Mouse (Mus musculus): ENCODE results near the gene Crhr1. TPM values are rescaled to one million over a fixed set of nuclear protein-coding genes. Genes with fewer than 3 reads are reported as not detected.

The Crhr1 gene
- polyA plus RNA-seq, 1 experiment from 2014 or later = not detected

DNA sequence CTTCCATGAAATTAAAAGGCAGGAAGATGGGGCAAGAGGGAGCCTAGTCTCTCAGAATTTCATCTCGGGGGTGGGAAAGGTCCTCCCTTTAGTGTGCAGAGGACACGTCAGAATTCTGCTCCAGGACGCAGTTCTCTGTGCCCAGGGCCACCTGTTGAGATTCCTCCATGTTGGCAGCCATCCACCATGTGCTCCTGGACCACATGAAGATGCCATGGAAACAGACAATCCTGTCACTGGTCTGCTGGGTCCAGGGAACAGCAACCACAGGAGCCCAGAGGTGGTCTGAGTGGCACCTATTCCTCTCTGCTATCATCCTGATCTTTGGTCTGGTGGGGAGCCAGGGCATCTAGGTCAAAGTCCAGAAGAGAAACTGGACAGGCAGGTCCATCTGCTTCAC, 6.3 kb downstream of the Crhr1 start:
- WGBS = 73% methylated on average over 3 of the region's 3 CpGs
- H3K27ac ChIP-seq = no peak overlapping the region
- H3K9me3 ChIP-seq (replicated peaks) = no peaks in the 10 kb centered on the region
- no peak overlapping the region for H3K9ac ChIP-seq
- peaks cover 45% of the 10 kb centered on the region for H3K27me3 ChIP-seq
- no peak overlapping the region for H3K4me2 ChIP-seq
- no peaks in the 10 kb centered on the region for H3K36me3 ChIP-seq
- no peak for ATAC-seq (replicated peaks; ENCODE audit: insufficient number of reproducible peaks, insufficient read depth, low FRiP score, low read depth)
- H3K4me3 ChIP-seq = no peak overlapping the region
- H3K4me1 ChIP-seq (replicated peaks) = no peaks in the 10 kb centered on the region

GRCm38 (mm10) chr11:104144930-104145329, 12.3 kb downstream of the Crhr1 start:
- H3K4me3 ChIP-seq = no peak overlapping the region
- H3K27me3 ChIP-seq = 0 out of 2 replicates have a peak, but pooled peaks cover 9% of the 10 kb centered on the region
- H3K9me3 ChIP-seq (replicated peaks) = no peaks in the 10 kb centered on the region
- ATAC-seq (replicated peaks; ENCODE audit: insufficient number of reproducible peaks, insufficient read depth, low FRiP score, low read depth) = no peak
- H3K36me3 ChIP-seq = no peaks in the 10 kb centered on the region
- no peak overlapping the region for H3K27ac ChIP-seq
- no peaks in the 10 kb centered on the region for H3K4me1 ChIP-seq (replicated peaks)
- 91% methylated on average over 1 of the region's 1 CpGs for WGBS
- H3K9ac ChIP-seq = no peak overlapping the region
- no peak overlapping the region for H3K4me2 ChIP-seq

DNA sequence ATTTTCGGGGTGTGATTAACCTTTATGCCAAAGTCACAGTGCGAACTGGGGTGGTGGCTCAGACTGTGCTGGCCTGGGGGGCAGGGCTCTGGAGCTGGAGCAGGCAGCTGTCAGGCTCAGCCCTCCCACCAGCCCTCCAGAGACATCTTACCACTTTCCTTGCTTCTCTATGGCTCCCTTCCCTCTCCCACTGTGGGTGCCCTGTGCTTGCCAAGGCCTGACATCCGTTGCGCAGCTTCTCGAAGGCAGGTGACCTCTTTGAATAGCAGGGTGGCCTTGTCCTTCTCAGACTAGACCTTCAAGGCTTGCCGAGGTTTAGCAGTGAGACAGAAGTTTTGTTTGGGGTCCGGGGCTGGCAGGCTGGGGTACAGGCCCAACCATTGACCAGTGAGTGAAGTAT, 16.1 kb downstream of the Crhr1 start:
- H3K4me1 ChIP-seq (replicated peaks) = no peaks in the 10 kb centered on the region
- H3K9me3 ChIP-seq (replicated peaks) = no peaks in the 10 kb centered on the region
- H3K27ac ChIP-seq = no peak overlapping the region
- no peak overlapping the region for H3K4me2 ChIP-seq
- WGBS = 71% methylated on average over 7 of the region's 7 CpGs
- ATAC-seq (replicated peaks; ENCODE audit: insufficient number of reproducible peaks, insufficient read depth, low FRiP score, low read depth) = no peak
- H3K4me3 ChIP-seq = no peak overlapping the region
- H3K27me3 ChIP-seq = peaks cover 16% of the 10 kb centered on the region; the same call in 1 of the 2 replicates
- H3K9ac ChIP-seq = no peak overlapping the region
- H3K36me3 ChIP-seq = no peaks in the 10 kb centered on the region

- H3K4me1 ChIP-seq (replicated peaks) = no peaks in the 10 kb centered on the region
- 69% methylated on average over 5 of the region's 5 CpGs for WGBS
- H3K4me2 ChIP-seq = no peak overlapping the region
- no peak overlapping the region for H3K9ac ChIP-seq
- H3K9me3 ChIP-seq (replicated peaks) = no peaks in the 10 kb centered on the region
- H3K27me3 ChIP-seq = peaks cover 31% of the 10 kb centered on the region; the same call in 1 of the 2 replicates
- H3K27ac ChIP-seq = no peak overlapping the region
- ATAC-seq (replicated peaks; ENCODE audit: insufficient number of reproducible peaks, insufficient read depth, low FRiP score, low read depth) = no peak
- no peak overlapping the region for H3K4me3 ChIP-seq
- H3K36me3 ChIP-seq = no peaks in the 10 kb centered on the region
Observed at GRCm38 (mm10) chr11:104150911-104151310, 18.3 kb downstream of the Crhr1 start.

- 63% methylated on average over 4 of the region's 4 CpGs for WGBS
- H3K27me3 ChIP-seq = peaks cover 60% of the 10 kb centered on the region
Observed at GRCm38 (mm10) chr11:104154332-104154731, 21.7 kb downstream of the Crhr1 start.

GRCm38 (mm10) chr11:104154820-104155635, 22.4 kb downstream of the Crhr1 start:
- Histone ChIP-seq H3K27ac (no peak overlapping the region), H3K4me1 (replicated peaks) (0 out of 2 replicates have a peak, but pooled peaks cover 4% of the 10 kb centered on the region), H3K36me3 (no peaks in the 10 kb centered on the region), H3K27me3 (peaks cover 64% of the 10 kb centered on the region), H3K4me2 (no peak overlapping the region), H3K9ac (no peak overlapping the region), H3K9me3 (replicated peaks) (no peaks in the 10 kb centered on the region), H3K4me3 (no peak overlapping the region)
- WGBS = 43% methylated on average over 9 of the region's 9 CpGs
- ATAC-seq (replicated peaks; ENCODE audit: insufficient number of reproducible peaks, insufficient read depth, low FRiP score, low read depth) = no peak

More at GRCm38 (mm10) chr11:104154332-104154731, 21.7 kb downstream of the Crhr1 start:
- Histone ChIP-seq H3K4me2 (no peak overlapping the region), H3K9me3 (replicated peaks) (no peaks in the 10 kb centered on the region), H3K27ac (no peak overlapping the region), H3K4me3 (no peak overlapping the region), H3K4me1 (replicated peaks) (0 out of 2 replicates have a peak, but pooled peaks cover 4% of the 10 kb centered on the region), H3K36me3 (no peaks in the 10 kb centered on the region), H3K9ac (no peak overlapping the region)
- no peak for ATAC-seq (replicated peaks; ENCODE audit: insufficient number of reproducible peaks, insufficient read depth, low FRiP score, low read depth)

DNA sequence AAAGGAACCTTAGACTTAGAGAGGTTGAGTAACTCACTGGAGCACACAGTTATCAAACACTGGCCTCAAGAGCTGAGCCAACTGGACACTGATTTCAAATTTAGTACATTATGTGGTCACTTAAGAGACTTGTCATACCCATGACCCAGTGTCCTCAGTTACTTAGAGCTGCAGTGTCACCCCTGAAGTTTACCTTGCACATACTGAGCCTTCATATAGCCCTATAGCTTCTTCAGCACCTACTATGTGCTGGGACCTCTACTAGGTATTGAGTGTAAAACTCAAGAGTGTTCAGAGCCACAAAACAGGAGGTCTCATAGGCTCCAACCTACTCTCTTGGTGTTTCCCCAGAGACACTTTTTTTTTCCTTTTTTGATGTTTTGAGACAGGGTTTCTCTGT, 23.2 kb downstream of the Crhr1 start:
- Histone ChIP-seq H3K36me3 (no peaks in the 10 kb centered on the region), H3K4me3 (no peak overlapping the region), H3K27me3 (peaks cover 69% of the 10 kb centered on the region), H3K4me2 (no peak overlapping the region), H3K9ac (no peak overlapping the region), H3K9me3 (replicated peaks) (no peaks in the 10 kb centered on the region), H3K27ac (no peak overlapping the region), H3K4me1 (replicated peaks) (0 out of 2 replicates have a peak, but pooled peaks cover 4% of the 10 kb centered on the region)
- ATAC-seq (replicated peaks; ENCODE audit: insufficient number of reproducible peaks, insufficient read depth, low FRiP score, low read depth) = no peak

DNA sequence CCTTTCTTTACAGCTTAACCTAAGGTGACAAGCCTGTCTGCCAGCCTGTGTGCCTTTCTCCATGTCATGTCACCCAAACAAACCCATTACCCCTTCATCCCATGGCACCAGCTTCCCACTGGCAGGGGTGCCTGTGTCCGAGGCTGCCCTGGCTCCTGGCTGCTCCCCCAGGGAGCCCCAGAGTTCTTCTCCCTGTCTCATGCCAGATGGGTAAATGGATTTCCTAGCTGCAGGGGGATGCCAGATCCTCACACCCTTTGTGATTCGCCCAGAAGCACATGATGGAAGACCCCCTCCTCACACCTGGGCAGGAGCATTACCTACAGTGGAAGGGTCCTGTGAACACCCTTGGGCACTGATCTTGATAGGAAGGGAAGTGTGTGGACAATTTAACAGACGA, 23.7 kb downstream of the Crhr1 start:
- H3K9ac ChIP-seq = no peak overlapping the region
- H3K4me2 ChIP-seq = no peak overlapping the region
- no peaks in the 10 kb centered on the region for H3K9me3 ChIP-seq (replicated peaks)
- no peaks in the 10 kb centered on the region for H3K36me3 ChIP-seq
- H3K4me3 ChIP-seq = no peak overlapping the region
- 0 out of 2 replicates have a peak, but pooled peaks cover 4% of the 10 kb centered on the region for H3K4me1 ChIP-seq (replicated peaks)
- H3K27me3 ChIP-seq = peaks cover 69% of the 10 kb centered on the region
- H3K27ac ChIP-seq = no peak overlapping the region
- no peak for ATAC-seq (replicated peaks; ENCODE audit: insufficient number of reproducible peaks, insufficient read depth, low FRiP score, low read depth)
- WGBS = 55% methylated on average over 3 of the region's 3 CpGs

DNA sequence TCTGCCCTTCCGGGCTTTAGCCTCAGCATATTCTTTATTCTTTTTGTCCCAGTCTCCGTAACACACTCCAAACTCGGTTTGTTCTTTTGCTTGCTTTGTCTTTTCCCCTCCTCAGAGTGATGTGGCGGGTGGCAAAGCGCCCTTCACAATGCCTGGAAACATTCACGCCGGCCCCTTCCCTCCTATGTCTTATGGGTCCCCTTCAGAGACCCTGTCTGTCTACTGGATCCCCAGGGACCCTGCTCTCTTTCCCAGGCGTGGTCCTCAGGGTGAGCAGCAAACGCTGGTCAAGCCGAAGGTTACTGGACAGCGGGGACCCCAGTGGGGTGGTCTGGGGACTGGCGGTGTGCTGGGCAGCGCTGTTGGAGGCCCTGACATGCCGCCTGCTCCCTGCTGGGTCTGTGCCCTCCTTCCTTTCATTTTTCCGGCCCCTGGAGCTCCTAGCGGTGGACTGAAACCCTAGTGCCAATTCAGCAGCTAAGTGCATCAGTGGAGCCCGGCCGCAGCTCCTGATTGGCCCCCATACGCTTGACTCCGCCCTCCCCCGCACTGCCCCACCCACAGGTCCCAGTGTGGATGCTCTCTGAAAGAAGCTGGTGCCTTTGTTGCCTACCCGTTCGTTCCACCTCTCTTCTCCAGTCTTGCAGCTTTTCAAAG, 25.1 kb downstream of the Crhr1 start:
- H3K4me3 ChIP-seq = peak overlapping the region; percentile 20
- no peaks in the 10 kb centered on the region for H3K9me3 ChIP-seq (replicated peaks)
- H3K27ac ChIP-seq = no peak overlapping the region
- ATAC-seq (replicated peaks; ENCODE audit: insufficient number of reproducible peaks, insufficient read depth, low FRiP score, low read depth) = no peak; the same call in 1 of the 2 replicates
- H3K27me3 ChIP-seq = peaks cover 70% of the 10 kb centered on the region
- 0 out of 2 replicates have a peak, but pooled peaks cover 4% of the 10 kb centered on the region for H3K4me1 ChIP-seq (replicated peaks)
- peak overlapping the region; percentile 52 for H3K4me2 ChIP-seq
- 5% methylated on average over 23 of the region's 23 CpGs for WGBS
- H3K36me3 ChIP-seq = no peaks in the 10 kb centered on the region
- H3K9ac ChIP-seq = no peak overlapping the region

DNA sequence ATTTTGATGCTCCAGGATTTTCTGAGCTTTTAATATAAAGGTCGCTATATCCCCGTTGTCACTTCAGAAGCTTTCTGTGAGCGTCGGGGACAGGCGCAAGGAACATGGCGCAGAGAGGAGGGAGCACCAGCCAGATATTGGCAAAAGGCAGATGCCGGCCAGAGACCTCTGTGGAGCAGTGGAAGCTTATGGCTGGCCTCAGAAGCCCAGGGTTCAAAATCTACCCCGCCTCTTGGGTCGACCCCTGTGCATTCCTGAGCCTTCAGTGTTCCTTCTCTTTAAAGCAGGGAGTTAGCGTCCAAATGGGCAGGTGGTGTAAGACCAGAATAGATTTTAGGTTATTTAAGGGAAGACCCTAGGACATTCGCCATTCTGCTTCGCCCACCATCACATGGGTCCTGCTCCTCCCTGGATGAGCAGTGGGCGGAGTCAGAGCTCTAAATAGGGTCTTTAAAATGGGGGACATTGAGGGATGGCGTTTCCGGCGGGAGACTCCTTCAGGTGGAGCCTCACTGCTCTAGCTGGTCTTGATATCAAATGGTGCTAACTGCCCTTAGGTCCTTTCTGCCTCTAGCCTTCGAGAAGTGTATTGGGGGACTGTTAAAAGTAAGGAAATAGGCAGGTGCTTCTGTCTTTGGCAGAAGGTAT, 25.7 kb downstream of the Crhr1 start:
- 0 out of 2 replicates have a peak, but pooled peaks cover 4% of the 10 kb centered on the region for H3K4me1 ChIP-seq (replicated peaks)
- ATAC-seq (replicated peaks; ENCODE audit: insufficient number of reproducible peaks, insufficient read depth, low FRiP score, low read depth) = no peak
- no peaks in the 10 kb centered on the region for H3K9me3 ChIP-seq (replicated peaks)
- 15% methylated on average over 17 of the region's 17 CpGs for WGBS
- H3K4me3 ChIP-seq = peak overlapping the region; percentile 20
- H3K36me3 ChIP-seq = no peaks in the 10 kb centered on the region
- H3K9ac ChIP-seq = no peak overlapping the region
- H3K27ac ChIP-seq = no peak overlapping the region
- peaks cover 70% of the 10 kb centered on the region for H3K27me3 ChIP-seq
- H3K4me2 ChIP-seq = peak overlapping the region; percentile 52

DNA sequence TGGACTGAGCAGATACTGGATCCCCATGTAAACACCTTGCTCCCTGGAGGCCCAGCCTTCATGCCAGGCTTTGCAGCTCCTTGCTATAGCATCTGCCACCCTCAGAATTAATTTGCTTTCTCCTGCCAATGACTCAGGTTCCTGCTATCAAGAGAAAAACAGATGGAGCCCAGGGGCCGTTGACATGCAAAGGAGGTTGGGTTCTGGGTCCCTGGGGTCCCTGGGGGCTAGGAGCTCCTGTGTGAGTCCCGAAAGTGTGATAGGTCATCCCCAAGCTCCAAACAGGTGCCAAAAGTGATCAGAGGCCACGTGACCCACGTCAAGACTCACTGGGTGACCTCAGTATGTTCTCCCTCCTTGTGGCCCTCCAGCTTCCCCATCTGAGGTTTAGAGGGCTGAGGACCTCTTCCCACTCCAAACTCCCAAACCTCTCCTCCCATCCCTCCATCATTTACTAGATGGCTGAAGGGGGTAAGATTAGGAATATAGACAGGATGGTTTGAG, 27.2 kb downstream of the Crhr1 start:
- ATAC-seq (replicated peaks; ENCODE audit: insufficient number of reproducible peaks, insufficient read depth, low FRiP score, low read depth) = no peak
- H3K4me3 ChIP-seq = no peak overlapping the region
- H3K27me3 ChIP-seq = peaks cover 63% of the 10 kb centered on the region
- no peak overlapping the region for H3K4me2 ChIP-seq
- no peaks in the 10 kb centered on the region for H3K36me3 ChIP-seq
- H3K4me1 ChIP-seq (replicated peaks) = 0 out of 2 replicates have a peak, but pooled peaks cover 4% of the 10 kb centered on the region
- 55% methylated on average over 4 of the region's 4 CpGs for WGBS
- H3K9ac ChIP-seq = no peak overlapping the region
- H3K27ac ChIP-seq = no peak overlapping the region
- H3K9me3 ChIP-seq (replicated peaks) = no peaks in the 10 kb centered on the region
